8 mouse cellular contexts compared by ENCODE assay signal in genomic region chr2:103566423-103566712, GRCm38 (mm10). TPM values are rescaled to one million over a fixed set of nuclear protein-coding genes. Genes with fewer than 3 reads are reported as not detected.
DNase-seq lines count a peak whose midpoint lies in the region; ATAC-seq and TF ChIP-seq lines count a peak whose summit lies in the region.

No protein-coding gene starts in this region.

- peaks cover 48% of the 10 kb centered on the region for H3K4me1 ChIP-seq in heart, embryonic 12.5 days (replicated peaks)
- H3K4me1 ChIP-seq in E14TG2a.4 (replicated peaks; ENCODE audit: low read depth, low read length), result peaks cover 20% of the 10 kb centered on the region
- H3K4me1 ChIP-seq in forebrain, embryonic 15.5 days, result peaks cover 33% of the 10 kb centered on the region

- peak overlapping the region; percentile 88 for H3K9ac ChIP-seq in heart, embryonic 12.5 days
- H3K9ac ChIP-seq in forebrain, embryonic 15.5 days (replicated peaks), result peak overlapping the region; percentile 55

- no peaks in the 10 kb centered on the region for H3K36me3 ChIP-seq in heart, embryonic 12.5 days
- H3K36me3 ChIP-seq in E14TG2a.4 (ENCODE audit: insufficient read depth, low read length), result no peaks in the 10 kb centered on the region
- H3K36me3 ChIP-seq in forebrain, embryonic 15.5 days, result no peaks in the 10 kb centered on the region
- H3K36me3 ChIP-seq in macrophage (ENCODE audit: inconsistent target), result no peaks in the 10 kb centered on the region

- H3K27me3 ChIP-seq in heart, embryonic 12.5 days (replicated peaks), result peaks cover 10% of the 10 kb centered on the region
- H3K27me3 ChIP-seq in E14TG2a.4 (ENCODE audit: insufficient read depth, low read length), result peaks cover 79% of the 10 kb centered on the region
- no peaks in the 10 kb centered on the region; the same call in 1 of the 2 replicates for H3K27me3 ChIP-seq in forebrain, embryonic 15.5 days

- no peaks in the 10 kb centered on the region for H3K9me3 ChIP-seq in heart, embryonic 12.5 days (replicated peaks)
- no peaks in the 10 kb centered on the region for H3K9me3 ChIP-seq in E14TG2a.4 (ENCODE audit: low read length)
- no peaks in the 10 kb centered on the region for H3K9me3 ChIP-seq in forebrain, embryonic 15.5 days

- WGBS in heart, embryonic 12.5 days, result 0% methylated on average over 40 of the region's 40 CpGs
- WGBS in forebrain, embryonic 15.5 days, result under 1% methylated on average over 39 of the region's 40 CpGs
- 0% methylated on average over 39 of the region's 40 CpGs for WGBS in macrophage (ENCODE audit: missing documents)

- DNase-seq in heart, adult 9 months (ENCODE audit: low spot score in 2 of 2), result no peak
- no peak for DNase-seq in embryo, embryonic 10 days (ENCODE audit: low spot score)
- no peak for DNase-seq in cerebellum, postnatal 36 days
- DNase-seq in c-Kit-positive CD71-positive TER-119-positive erythroid progenitor cells, embryonic 14.5 days (ENCODE audit: low spot score), result no peak

- peak overlapping the region; percentile 88 for H3K4me3 ChIP-seq in heart, embryonic 12.5 days
- H3K4me3 ChIP-seq in E14TG2a.4 (replicated peaks; ENCODE audit: low read length) (peak overlapping the region; percentile 82), macrophage (ENCODE audit: inconsistent target) (peak overlapping the region; percentile 39; the same call in 1 of the 2 replicates)
- H3K4me3 ChIP-seq in forebrain, embryonic 15.5 days, result peak overlapping the region; percentile 63

- peak; percentile 75 for ATAC-seq in heart, embryonic 12.5 days (ENCODE audit: insufficient number of reproducible peaks, low FRiP score)
- peak; percentile 57 for ATAC-seq in forebrain, embryonic 15.5 days (replicated peaks)

- no peaks in the 10 kb centered on the region for H3K79me2 ChIP-seq in macrophage (ENCODE audit: inconsistent target)

- H3K27ac ChIP-seq in heart, embryonic 12.5 days (ENCODE audit: poor library complexity, severe bottlenecking), result peak overlapping the region; percentile 90
- H3K27ac ChIP-seq in forebrain, embryonic 15.5 days (replicated peaks), result peak overlapping the region; percentile 63; the same call in 1 of the 2 replicates
- no peak overlapping the region for H3K27ac ChIP-seq in macrophage

- H3K4me2 ChIP-seq in heart, embryonic 12.5 days, result peak overlapping the region; percentile 81
- H3K4me2 ChIP-seq in forebrain, embryonic 15.5 days (replicated peaks), result peak overlapping the region; percentile 98

- TF ChIP-seq CTCF in E14TG2a.4 (conservative IDR thresholded peaks at IDR 0.05; ENCODE audit: low read length), result no peak

RNA-seq across cellular contexts. Expression of gene Abtb2, which starts 0.3 kb away (rescaled TPM):
- polyA plus RNA-seq in heart, embryonic 12.5 days (2016; fragmentation: Nextera tagmentation; extraction: Ambion mirVana), result 28.0 and 29.5 TPM in 2 replicates
- 7.4 TPM in 2 replicates for polyA plus RNA-seq in forebrain, embryonic 15.5 days (2015; fragmentation: Nextera tagmentation; extraction: Ambion mirVana)
- 100 to 1,000 TPM in 2 of 26 experiments, 10 to 100 TPM in 8, 1 to 10 TPM in 16; 1.0 to 160 (median 6.2) TPM for total RNA-seq in macrophage (2018; cell fraction: chromatin; rRNA removed)
- 10 to 100 TPM in 3 of 26 experiments, 1 to 10 TPM in 14, under 1 TPM in 9; 0.33 to 34.0 (median 2.0) TPM for total RNA-seq in macrophage (2018; cell fraction: cytosol; rRNA removed)
- total RNA-seq in macrophage (2018; cell fraction: nucleus; rRNA removed), result 10 to 100 TPM in 11 of 26 experiments, 1 to 10 TPM in 15; 1.2 to 97.5 (median 8.2) TPM
- 0.14 to 1.7 TPM (median 0.55 TPM) in 3 replicates for polyA plus RNA-seq in macrophage (2018)
